Mouse (Mus musculus) lung, adult 2 months (tissue): ENCODE measurements around the gene Gstm5.

Source experiments
- CTCF ChIP-seq: fragments of 200-500 bp; IDR thresholded peaks from 2 replicates; pipeline ENCODE4 v1.5.1; 2011; ENCODE audit warnings: mild to moderate bottlenecking, low read length, control low read depth; ENCODE audit not compliant: insufficient read depth
- POLR2A ChIP-seq: fragments of 200-500 bp; IDR thresholded peaks from 2 replicates; pipeline ENCODE4 v1.6.1; 2011; ENCODE audit warnings: low read depth, mild to moderate bottlenecking, control low read depth, low read length, borderline replicate concordance; ENCODE audit errors: extremely low read depth

DNA sequence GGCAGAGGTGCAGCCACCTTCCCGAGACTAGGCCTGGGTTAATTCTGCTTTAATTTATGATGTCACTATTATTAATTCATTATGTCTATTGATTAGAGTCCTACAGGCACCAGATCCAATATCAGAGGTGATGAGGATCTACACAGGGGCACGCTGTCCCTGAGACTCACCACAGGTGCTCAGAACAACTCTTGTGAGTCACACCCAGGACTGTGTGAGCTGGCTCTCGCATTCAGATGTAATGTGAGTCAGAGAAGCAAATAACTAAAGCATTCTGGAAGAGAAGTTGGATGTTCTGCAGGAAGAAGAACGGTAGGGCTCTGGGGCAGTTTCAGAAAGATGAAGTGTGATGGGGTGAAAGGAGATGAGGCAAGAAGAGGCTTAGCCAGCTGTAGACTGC is 33.6 kb downstream of the Gstm5 start:
- TF ChIP-seq CTCF, result no peak
- no peak for TF ChIP-seq POLR2A
